Mouse (Mus musculus): ENCODE measurements around the gene Srrm2.

Srrm2 gene

GRCm38 (mm10) chr17:23790269-23791078, at the start of gene Srrm2:
Gene Srrm2, plus strand, starts transcription at chr17:23790532.
- DNase-seq (ENCODE audit: low read depth, low spot score): no peak

GRCm38 (mm10) chr17:23740598-23741021, 49.7 kb upstream of the Srrm2 start, which contains the start of gene Paqr4:
Gene Paqr4, minus strand, starts transcription at chr17:23740867.
- DNase-seq (ENCODE audit: low read depth, low spot score): no peak

GRCm38 (mm10) chr17:23741359-23742209, 48.7 kb upstream of the Srrm2 start:
- DNase-seq (ENCODE audit: low read depth, low spot score): no peak

- no peak for DNase-seq (ENCODE audit: low read depth, low spot score)
These were observed 48.0 kb upstream of the Srrm2 start for GRCm38 (mm10) chr17:23742210-23742793.

GRCm38 (mm10) chr17:23742941-23743340, 47.4 kb upstream of the Srrm2 start:
- no peak for DNase-seq (ENCODE audit: low read depth, low spot score)

- DNase-seq (ENCODE audit: low read depth, low spot score): no peak
These were observed 46.3 kb upstream of the Srrm2 start for GRCm38 (mm10) chr17:23744076-23744475.

GRCm38 (mm10) chr17:23744651-23745050, 45.7 kb upstream of the Srrm2 start:
- no peak for DNase-seq (ENCODE audit: low read depth, low spot score)

GRCm38 (mm10) chr17:23745301-23746251, 44.8 kb upstream of the Srrm2 start, which contains the start of gene Kremen2:
Gene Kremen2, minus strand, starts transcription at chr17:23745833.
- DNase-seq (ENCODE audit: low read depth, low spot score): no peak

- DNase-seq (ENCODE audit: low read depth, low spot score): no peak
These were observed 44.0 kb upstream of the Srrm2 start for GRCm38 (mm10) chr17:23746311-23746710.

- no peak for DNase-seq (ENCODE audit: low read depth, low spot score)
These were observed 43.6 kb upstream of the Srrm2 start for GRCm38 (mm10) chr17:23746767-23747166.

GRCm38 (mm10) chr17:23747471-23747870, 42.9 kb upstream of the Srrm2 start:
- no peak for DNase-seq (ENCODE audit: low read depth, low spot score)

- DNase-seq (ENCODE audit: low read depth, low spot score): no peak
These were observed 42.3 kb upstream of the Srrm2 start for GRCm38 (mm10) chr17:23748026-23748425.

GRCm38 (mm10) chr17:23748631-23749391, 41.5 kb upstream of the Srrm2 start:
- DNase-seq (ENCODE audit: low read depth, low spot score): peak; percentile 75

- no peak for DNase-seq (ENCODE audit: low read depth, low spot score)
These were observed 40.7 kb upstream of the Srrm2 start for GRCm38 (mm10) chr17:23749400-23750191.

- no peak for DNase-seq (ENCODE audit: low read depth, low spot score)
These were observed 34.6 kb upstream of the Srrm2 start for GRCm38 (mm10) chr17:23755689-23756088.

GRCm38 (mm10) chr17:23757581-23757980, 32.8 kb upstream of the Srrm2 start:
- DNase-seq (ENCODE audit: low read depth, low spot score): no peak

GRCm38 (mm10) chr17:23758801-23759200, 31.5 kb upstream of the Srrm2 start:
- no peak for DNase-seq (ENCODE audit: low read depth, low spot score)

- DNase-seq (ENCODE audit: low read depth, low spot score): no peak
These were observed 30.1 kb upstream of the Srrm2 start for GRCm38 (mm10) chr17:23760231-23760630.

- no peak for DNase-seq (ENCODE audit: low read depth, low spot score)
These were observed 29.2 kb upstream of the Srrm2 start for GRCm38 (mm10) chr17:23761155-23761554.
